Mouse (Mus musculus) MEL (cell line): Measurements from ENCODE around the gene Slc16a10. TPM values are rescaled to one million over a fixed set of nuclear protein-coding genes. Genes with fewer than 3 reads are reported as not detected.

Experiments used
- DNase-seq: peaks from one replicate; pipeline ENCODE4 v3.0.0; 2011; ENCODE audit warnings: low read depth, low spot score
- H3K27ac ChIP-seq: 2 replicates; pipeline ENCODE4 v1.5.1; 2012; ENCODE audit warnings: low read depth, mild to moderate bottlenecking, control low read depth, low read length, moderate library complexity; ENCODE audit not compliant: control insufficient read depth
- H3K27me3 ChIP-seq, 2 experiments: fragments of 150-350 bp in 1 of 2; sonication (generic) in 1 of 2; 2 replicates each; pipeline ENCODE4 v1.6.1; 2012; ENCODE audit warnings: low read length in 2 of 2, mild to moderate bottlenecking in 2 of 2, improper control_type of control experiment in 1 of 2, moderate library complexity in 1 of 2; ENCODE audit not compliant: insufficient read depth in 2 of 2, control insufficient read depth in 1 of 2
- H3K36me3 ChIP-seq, 2 experiments: 2 replicates each; pipeline ENCODE4 v1.6.1; 2012 to 2014; ENCODE audit warnings: low read length in 2 of 2, improper control_type of control experiment in 1 of 2, inconsistent platforms in 1 of 2, mild to moderate bottlenecking in 1 of 2; ENCODE audit not compliant: insufficient read depth in 2 of 2, control insufficient read depth in 1 of 2
- H3K4me1 ChIP-seq, 2 experiments: fragments of 150-350 bp in 1 of 2; sonication (generic) in 1 of 2; 2 replicates each; pipeline ENCODE4 v1.6.1; 2012; ENCODE audit warnings: low read length in 2 of 2, improper control_type of control experiment in 1 of 2, mild to moderate bottlenecking in 1 of 2; ENCODE audit not compliant: insufficient read depth in 2 of 2, control insufficient read depth in 1 of 2
- H3K4me3 ChIP-seq, 2 experiments: fragments of 150-350 bp in 1 of 2; sonication (generic) in 1 of 2; 2 replicates each; pipeline ENCODE4 v1.5.1; 2012; ENCODE audit warnings: low read depth in 2 of 2, low read length in 2 of 2, mild to moderate bottlenecking in 2 of 2, moderate library complexity in 2 of 2, control low read depth in 1 of 2, improper control_type of control experiment in 1 of 2; ENCODE audit not compliant: control insufficient read depth in 1 of 2, insufficient read depth in 1 of 2
- H3K79me2 ChIP-seq: 2 replicates; pipeline ENCODE4 v1.6.1; 2012; ENCODE audit warnings: mild to moderate bottlenecking, low read length, moderate library complexity; ENCODE audit not compliant: control insufficient read depth, poor library complexity, insufficient read depth
- H3K9ac ChIP-seq: 2 replicates; pipeline ENCODE4 v1.6.1; 2012; ENCODE audit warnings: low read depth, mild to moderate bottlenecking, control low read depth, low read length, moderate library complexity; ENCODE audit not compliant: control insufficient read depth, poor library complexity, severe bottlenecking
- H3K9me3 ChIP-seq: fragments of 150-350 bp; sonication (generic); replicated peaks from 2 replicates; pipeline ENCODE4 v1.6.1; 2012; ENCODE audit warnings: mild to moderate bottlenecking, low read length, improper control_type of control experiment, moderate library complexity; ENCODE audit not compliant: insufficient read depth
- CHD1 ChIP-seq: IDR thresholded peaks from 2 replicates; pipeline ENCODE4 v1.6.1; 2012; ENCODE audit warnings: low read depth, mild to moderate bottlenecking, inconsistent platforms, low read length, improper control_type of control experiment
- CTCF ChIP-seq, 3 experiments: IDR thresholded peaks in 2 of 3; conservative IDR thresholded peaks in 1 of 3; 2 replicates each; pipeline ENCODE4 v1.5.1; 2011 to 2012; ENCODE audit warnings: low read length in 3 of 3, low read depth in 2 of 3, mild to moderate bottlenecking in 2 of 3, improper control_type of control experiment in 1 of 3, inconsistent platforms in 1 of 3, mixed read lengths in 1 of 3, moderate library complexity in 1 of 3; ENCODE audit not compliant: control insufficient read depth in 1 of 3, insufficient read depth in 1 of 3, poor library complexity in 1 of 3, severe bottlenecking in 1 of 3
- ELF1 ChIP-seq: IDR thresholded peaks from 2 replicates; pipeline ENCODE4 v1.6.1; 2014; ENCODE audit warnings: low read depth, mild to moderate bottlenecking, inconsistent platforms, low read length, improper control_type of control experiment, moderate library complexity
- ETS1 ChIP-seq: IDR thresholded peaks from 2 replicates; pipeline ENCODE4 v1.6.1; 2012; ENCODE audit warnings: low read depth, mild to moderate bottlenecking, inconsistent platforms, low read length, improper control_type of control experiment, moderate library complexity
- HCFC1 ChIP-seq: IDR thresholded peaks from 2 replicates; pipeline ENCODE4 v1.6.1; 2012; ENCODE audit warnings: low read depth, mild to moderate bottlenecking, inconsistent platforms, low read length, improper control_type of control experiment, moderate library complexity
- MAX ChIP-seq: IDR thresholded peaks from 2 replicates; pipeline ENCODE4 v1.6.1; 2011; ENCODE audit warnings: low read length, improper control_type of control experiment
- MYB ChIP-seq: IDR thresholded peaks from 2 replicates; pipeline ENCODE4 v1.6.1; 2011; ENCODE audit warnings: mild to moderate bottlenecking, low read depth, low read length, improper control_type of control experiment
- NELFE ChIP-seq: IDR thresholded peaks from 2 replicates; pipeline ENCODE4 v1.6.1; 2011; ENCODE audit warnings: low read depth, low read length, improper control_type of control experiment
- POLR2A ChIP-seq, 2 experiments: IDR thresholded peaks; 2 replicates each; pipeline ENCODE4 v1.6.1; 2011 to 2012; ENCODE audit warnings: low read length in 2 of 2, mild to moderate bottlenecking in 2 of 2, control low read depth in 1 of 2, improper control_type of control experiment in 1 of 2, low read depth in 1 of 2, moderate library complexity in 1 of 2; ENCODE audit not compliant: control insufficient read depth in 1 of 2, insufficient read depth in 1 of 2, poor library complexity in 1 of 2
- RAD21 ChIP-seq: IDR thresholded peaks from 2 replicates; pipeline ENCODE4 v1.6.1; 2011; ENCODE audit warnings: mild to moderate bottlenecking, low read depth, low read length, improper control_type of control experiment
- TBP ChIP-seq: IDR thresholded peaks from 2 replicates; pipeline ENCODE4 v1.8.0; 2011; ENCODE audit warnings: low read depth, low read length, improper control_type of control experiment
- TCF12 ChIP-seq: IDR thresholded peaks from 2 replicates; pipeline ENCODE4 v1.6.1; 2014; ENCODE audit warnings: low read depth, mild to moderate bottlenecking, inconsistent platforms, low read length, improper control_type of control experiment, moderate library complexity
- USF1 ChIP-seq: IDR thresholded peaks from 2 replicates; pipeline ENCODE4 v1.6.1; 2014; ENCODE audit warnings: low read depth, mild to moderate bottlenecking, inconsistent platforms, low read length, improper control_type of control experiment, moderate library complexity
- USF2 ChIP-seq, 2 experiments: IDR thresholded peaks; 2 replicates each; pipeline ENCODE4 v1.6.1; 2011 to 2012; ENCODE audit warnings: improper control_type of control experiment in 2 of 2, low read length in 2 of 2, borderline replicate concordance in 1 of 2, inconsistent platforms in 1 of 2, low read depth in 1 of 2, mild to moderate bottlenecking in 1 of 2; ENCODE audit not compliant: insufficient read depth in 1 of 2
- ZC3H11A ChIP-seq: IDR thresholded peaks from 2 replicates; pipeline ENCODE4 v1.6.1; 2012; ENCODE audit warnings: low read depth, mild to moderate bottlenecking, inconsistent platforms, low read length, improper control_type of control experiment
- polyA plus RNA-seq, 2 experiments: library from polyadenylated mRNA; stranded (reverse) in 1 of 2; unstranded in 1 of 2; fragments of >175 nt in 1 of 2; fragments of >200 nt in 1 of 2; gene quantifications; 2 replicates each; pipeline versions ENCODE4 v1.2.1 to v1.2.4; 2012; ENCODE audit warnings: low replicate concordance in 2 of 2, low read depth in 1 of 2; ENCODE audit not compliant: insufficient read length in 2 of 2, insufficient read depth in 1 of 2, missing spikeins in 1 of 2
- total RNA-seq: library from RNA; depleted of rRNA; stranded (reverse); fragments of 300-350 nt; gene quantifications from 2 replicates; pipeline ENCODE4 v1.2.3, GENCODE M21; 2012

Gene Slc16a10
- total and polyA plus RNA-seq, 3 experiments: 13.2 to 17.9 TPM; not detected in 1

DNA sequence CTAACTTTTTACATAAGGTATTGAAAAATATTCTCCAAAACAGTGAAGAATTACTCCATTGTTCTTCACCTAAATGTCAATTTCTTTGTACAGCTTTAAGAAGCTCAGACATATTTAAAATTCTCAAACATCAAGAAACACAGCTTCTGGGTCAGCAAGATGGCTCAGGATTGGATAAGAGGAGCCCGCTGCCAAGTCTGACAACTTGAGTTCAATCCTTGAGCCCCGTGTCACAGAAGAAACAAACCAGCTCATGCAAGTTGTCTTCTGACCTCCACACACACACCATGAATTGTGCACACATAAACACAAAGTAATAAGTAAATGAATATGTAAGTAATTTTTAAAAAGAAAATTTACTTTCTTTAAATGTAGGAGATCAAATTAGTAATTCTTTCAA lies 50.6 kb downstream of the Slc16a10 start:
- Histone ChIP-seq H3K27me3 (no peaks in the 10 kb centered on the region), H3K27ac (no peak overlapping the region), H3K36me3 (no peaks in the 10 kb centered on the region), H3K4me3 (no peak overlapping the region), H3K9ac (no peak overlapping the region), H3K79me2 (no peaks in the 10 kb centered on the region), H3K9me3 (no peaks in the 10 kb centered on the region), H3K4me1 (no peaks in the 10 kb centered on the region)
- DNase-seq: no peak
- TF ChIP-seq ZC3H11A (no peak), TCF12 (no peak), ETS1 (no peak), RAD21 (no peak), USF1 (no peak), ELF1 (no peak), POLR2A (IDR thresholded peaks at IDR 0.05; ENCODE audit: control insufficient read depth in 1 of 2, insufficient read depth in 1 of 2, low read depth in 1 of 2, low read length in 2 of 2, poor library complexity in 1 of 2) (no peak), CHD1 (no peak), MAX (no peak), TBP (no peak)

GRCm38 (mm10) chr10:40090504-40091428 lies 51.3 kb downstream of the Slc16a10 start:
- Histone ChIP-seq H3K36me3 (peaks cover 0 to 6% of the 10 kb centered on the region in 2 experiments; a peak in 1 of 4 replicates), H3K79me2 (no peaks in the 10 kb centered on the region), H3K9me3 (no peaks in the 10 kb centered on the region), H3K27me3 (no peaks in the 10 kb centered on the region), H3K9ac (no peak overlapping the region), H3K4me1 (peaks cover 4% of the 10 kb centered on the region in 2 experiments; a peak in 3 of 4 replicates), H3K27ac (no peak overlapping the region), H3K4me3 (no peak overlapping the region)
- TF ChIP-seq NELFE: no peak
- no peak for TF ChIP-seq ETS1
- TF ChIP-seq ZC3H11A: no peak
- no peak for TF ChIP-seq USF2 (IDR thresholded peaks at IDR 0.05; ENCODE audit: borderline replicate concordance in 1 of 2, insufficient read depth in 1 of 2, low read depth in 1 of 2, low read length in 2 of 2)
- TF ChIP-seq CTCF (IDR thresholded peaks at IDR 0.05 in 2 of 3, conservative IDR thresholded peaks at IDR 0.05 in 1 of 3; ENCODE audit: control insufficient read depth in 1 of 3, insufficient read depth in 1 of 3, low read depth in 2 of 3, low read length in 3 of 3, poor library complexity in 1 of 3, severe bottlenecking in 1 of 3): no peak
- TF ChIP-seq HCFC1: no peak
- TF ChIP-seq MYB: no peak
- no peak for DNase-seq
